Mouse (Mus musculus): ENCODE results near the gene Otop2. TPM values are rescaled to one million over a fixed set of nuclear protein-coding genes. Genes with fewer than 3 reads are reported as not detected.

Gene Otop2
- total and polyA plus RNA-seq, 3 experiments = not detected

GRCm38 (mm10) chr11:115359726-115360125, 52.8 kb downstream of the Otop2 start:
- peak; percentile 65 for DNase-seq (ENCODE audit: low read depth, low spot score)
- no peak overlapping the region for H3K4me3 ChIP-seq (ENCODE audit: control insufficient read depth in 1 of 2, insufficient read depth in 1 of 2, low read depth in 2 of 2, low read length in 2 of 2)
- H3K36me3 ChIP-seq (ENCODE audit: control insufficient read depth in 1 of 2, insufficient read depth in 2 of 2, low read length in 2 of 2) = no peaks in the 10 kb centered on the region; a peak in 1 of 4 replicates
- H3K27ac ChIP-seq (ENCODE audit: control insufficient read depth, low read depth, low read length) = no peak overlapping the region
- H3K27me3 ChIP-seq (ENCODE audit: control insufficient read depth in 1 of 2, insufficient read depth in 2 of 2, low read length in 2 of 2) = no peaks in the 10 kb centered on the region; a peak in 1 of 4 replicates
- peaks cover 0 to 13% of the 10 kb centered on the region in 2 experiments; a peak in 2 of 4 replicates for H3K4me1 ChIP-seq (ENCODE audit: control insufficient read depth in 1 of 2, insufficient read depth in 2 of 2, low read length in 2 of 2)
- no peaks in the 10 kb centered on the region for H3K9me3 ChIP-seq (replicated peaks; ENCODE audit: insufficient read depth, low read length)
- H3K9ac ChIP-seq (ENCODE audit: control insufficient read depth, low read depth, low read length, poor library complexity, severe bottlenecking) = no peak overlapping the region
- no peaks in the 10 kb centered on the region for H3K79me2 ChIP-seq (ENCODE audit: control insufficient read depth, insufficient read depth, low read length, poor library complexity)
- TF ChIP-seq GATA1 (IDR thresholded peaks at IDR 0.05; ENCODE audit: low read depth, low read length) (no peak), MAFK (IDR thresholded peaks at IDR 0.05; ENCODE audit: borderline replicate concordance, low read depth, low read length) (no peak), GABPA (IDR thresholded peaks at IDR 0.05; ENCODE audit: low read depth, low read length) (no peak), UBTF (IDR thresholded peaks at IDR 0.05; ENCODE audit: borderline replicate concordance, insufficient read depth, low read depth, low read length) (no peak), RAD21 (IDR thresholded peaks at IDR 0.05; ENCODE audit: low read depth, low read length) (peak; percentile 44), ZC3H11A (IDR thresholded peaks at IDR 0.05; ENCODE audit: low read depth, low read length) (peak; percentile 34), HCFC1 (IDR thresholded peaks at IDR 0.05; ENCODE audit: low read depth, low read length) (no peak), USF1 (IDR thresholded peaks at IDR 0.05; ENCODE audit: low read depth, low read length) (no peak), POLR2A (IDR thresholded peaks at IDR 0.05; ENCODE audit: control insufficient read depth in 1 of 2, insufficient read depth in 1 of 2, low read depth in 1 of 2, low read length in 2 of 2, poor library complexity in 1 of 2) (no peak), ETS1 (IDR thresholded peaks at IDR 0.05; ENCODE audit: low read depth, low read length) (no peak), SIN3A (IDR thresholded peaks at IDR 0.05; ENCODE audit: low read length) (peak; percentile 39; the same call in 1 of the 2 replicates), POLR2AphosphoS2 (IDR thresholded peaks at IDR 0.05; ENCODE audit: low read length) (no peak), CTCF (IDR thresholded peaks at IDR 0.05 in 2 of 3, conservative IDR thresholded peaks at IDR 0.05 in 1 of 3; ENCODE audit: control insufficient read depth in 1 of 3, insufficient read depth in 1 of 3, low read depth in 2 of 3, low read length in 3 of 3, poor library complexity in 1 of 3, severe bottlenecking in 1 of 3) (peak; percentile 61 to 68 (median 66)), ELF1 (IDR thresholded peaks at IDR 0.05; ENCODE audit: low read depth, low read length) (peak; percentile 44; the same call in 1 of the 2 replicates), EP300 (IDR thresholded peaks at IDR 0.05; ENCODE audit: low read depth in 1 of 2, low read length in 2 of 2) (no peak), MAX (IDR thresholded peaks at IDR 0.05; ENCODE audit: low read length) (peak; percentile 61), ZMIZ1 (IDR thresholded peaks at IDR 0.05; ENCODE audit: low read depth, low read length) (no peak), POLR2AphosphoS5 (IDR thresholded peaks at IDR 0.05; ENCODE audit: borderline replicate concordance, low read depth, low read length) (no peak), ZKSCAN1 (IDR thresholded peaks at IDR 0.05; ENCODE audit: low read depth, low read length) (no peak), TCF12 (IDR thresholded peaks at IDR 0.05; ENCODE audit: low read depth, low read length) (no peak), ZNF384 (IDR thresholded peaks at IDR 0.05; ENCODE audit: low read depth, low read length) (no peak), TAL1 (IDR thresholded peaks at IDR 0.05; ENCODE audit: low read length) (no peak), CHD1 (IDR thresholded peaks at IDR 0.05; ENCODE audit: low read depth, low read length) (no peak), SMC3 (IDR thresholded peaks at IDR 0.05; ENCODE audit: low read depth, low read length) (peak; percentile 74), JUND (IDR thresholded peaks at IDR 0.05; ENCODE audit: low read depth, low read length) (no peak), MYC (IDR thresholded peaks at IDR 0.05; ENCODE audit: low read depth, low read length) (no peak), MXI1 (IDR thresholded peaks at IDR 0.05; ENCODE audit: low read depth, low read length) (no peak), MAZ (IDR thresholded peaks at IDR 0.05; ENCODE audit: low read depth, low read length) (no peak), NELFE (IDR thresholded peaks at IDR 0.05; ENCODE audit: low read depth, low read length) (no peak), USF2 (IDR thresholded peaks at IDR 0.05; ENCODE audit: borderline replicate concordance in 1 of 2, insufficient read depth in 1 of 2, low read depth in 1 of 2, low read length in 2 of 2) (no peak), BHLHE40 (IDR thresholded peaks at IDR 0.05; ENCODE audit: borderline replicate concordance, low read depth, low read length) (no peak), KAT2A (conservative IDR thresholded peaks at IDR 0.05; ENCODE audit: low read depth, low read length) (no peak), MEF2A (IDR thresholded peaks at IDR 0.05; ENCODE audit: extremely low read depth, insufficient replicate concordance, low read depth, low read length, poor library complexity, severe bottlenecking) (no peak), MYB (IDR thresholded peaks at IDR 0.05; ENCODE audit: low read depth, low read length) (no peak)
